Mouse (Mus musculus) bone marrow macrophage, adult 2 months (primary cell): ENCODE measurements at regions not wholly inside any gene's neighbourhood (a gene's known extent, or its start where the extent isn't known, plus 50 kb on each side); places are given as distances from the start of the nearest gene placed in this dataset.

Experiments used
- CTCF ChIP-seq: IDR thresholded peaks from 2 replicates; pipeline ENCODE4 v1.5.1; 2012; ENCODE audit warnings: low read depth, mild to moderate bottlenecking, low read length, moderate library complexity
- POLR2A ChIP-seq: IDR thresholded peaks from 2 replicates; pipeline ENCODE4 v1.6.1; 2012; ENCODE audit warnings: mild to moderate bottlenecking, low read depth, low read length, borderline replicate concordance

DNA sequence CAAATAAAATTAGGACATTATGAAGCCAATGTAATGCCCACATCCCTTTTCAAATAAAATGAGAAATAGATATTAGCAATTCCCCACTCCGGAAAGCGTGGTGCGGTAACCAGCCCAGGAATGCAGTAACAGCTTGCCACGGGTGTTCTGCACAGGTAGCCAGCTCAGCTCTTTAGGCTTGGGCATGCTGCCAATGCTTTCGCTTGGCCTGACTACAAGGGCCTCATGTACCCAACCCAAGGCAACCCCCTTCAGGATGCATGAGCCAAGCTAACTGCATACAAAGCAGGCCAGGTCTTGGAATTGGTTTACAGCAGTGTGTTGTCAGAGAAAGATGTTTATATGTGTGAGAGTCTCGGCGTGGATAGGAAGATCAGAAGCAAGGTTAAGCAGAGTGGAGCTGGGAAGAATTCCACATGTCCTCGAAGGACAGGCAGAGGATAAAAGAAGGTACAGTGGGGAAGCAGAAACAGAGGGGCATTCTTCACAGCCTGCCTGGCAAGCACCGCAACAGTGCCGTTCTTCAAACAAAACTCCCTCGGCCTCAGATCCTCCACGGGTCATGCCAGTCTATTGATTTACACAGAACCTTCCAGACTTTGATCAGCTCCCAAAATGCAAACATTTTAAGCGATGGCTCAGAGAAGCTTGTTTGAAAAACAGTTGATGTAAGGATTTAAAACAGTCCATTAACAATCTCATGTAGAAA is 106.4 kb downstream of the Nkx6-1 start:
- no peak for TF ChIP-seq CTCF
- no peak for TF ChIP-seq POLR2A
